Mouse (Mus musculus) liver, embryonic 11.5 days (tissue): ENCODE measurements around the gene Morn1. TPM values are rescaled to one million over a fixed set of nuclear protein-coding genes. Genes with fewer than 3 reads are reported as not detected.

Experiments
- ATAC-seq: fragments of 200-750 bp; cut with Nextera tagmentation; replicated peaks from 2 replicates; pipeline ENCODE4 v1.8.0; 2017; ENCODE audit warnings: moderate number of reproducible peaks, mild to moderate bottlenecking, moderate TSS enrichment, moderate library complexity; ENCODE audit not compliant: low FRiP score
- DNase-seq: peaks from one replicate; pipeline ENCODE4 v3.0.0-alpha.2; 2017; ENCODE audit warnings: low spot score
- H3K27ac ChIP-seq: fragments of 300-500 bp; sonication (generic); 2 replicates; pipeline ENCODE4 v1.5.1; 2014; ENCODE audit warnings: mild to moderate bottlenecking, low read depth, low read length, control low read depth
- H3K27me3 ChIP-seq: fragments of 300-500 bp; sonication (generic); replicated peaks from 2 replicates; pipeline ENCODE4 v1.6.1; 2014; ENCODE audit warnings: low read length, mixed read lengths; ENCODE audit not compliant: control insufficient read depth, insufficient read depth
- H3K36me3 ChIP-seq: fragments of 300-500 bp; sonication (generic); 2 replicates; pipeline ENCODE4 v1.6.1; 2014; ENCODE audit warnings: mild to moderate bottlenecking, low read length, moderate library complexity, mixed read lengths; ENCODE audit not compliant: control insufficient read depth, insufficient read depth
- H3K4me1 ChIP-seq: fragments of 300-500 bp; sonication (generic); replicated peaks from 2 replicates; pipeline ENCODE4 v1.6.1; 2014; ENCODE audit warnings: low read length, mixed read lengths; ENCODE audit not compliant: control insufficient read depth, insufficient read depth
- H3K4me2 ChIP-seq: fragments of 300-500 bp; sonication (generic); 2 replicates; pipeline ENCODE4 v1.6.1; 2014; ENCODE audit warnings: mild to moderate bottlenecking, control low read depth, moderate library complexity
- H3K4me3 ChIP-seq: fragments of 300-500 bp; sonication (generic); 2 replicates; pipeline ENCODE4 v1.5.1; 2014; ENCODE audit warnings: low read depth, low read length, control low read depth
- H3K9ac ChIP-seq: fragments of 300-500 bp; sonication (generic); 2 replicates; pipeline ENCODE4 v1.6.1; 2014; ENCODE audit warnings: low read depth, low read length, control low read depth
- H3K9me3 ChIP-seq: fragments of 300-500 bp; sonication (generic); 2 replicates; pipeline ENCODE4 v1.6.1; 2016; ENCODE audit warnings: low read length, inconsistent platforms, mixed read lengths; ENCODE audit not compliant: control insufficient read depth
- WGBS: fragments of 180-500 bp; shearing (Covaris S2); extraction: QIAGEN DNeasy Blood & Tissue Kit; methylation state at CpG from one replicate; pipeline ENCODE4 v1.1.7; 2014; 5-methylcytosine and 5-hydroxymethylcytosine counted together
- polyA plus RNA-seq: library from polyadenylated mRNA; unstranded; fragments of >200 nt; fragmentation: Nextera tagmentation; extraction: Ambion mirVana; gene quantifications from 2 replicates; pipeline ENCODE4 v1.2.1, GENCODE M21; 2014

Gene Morn1
- polyA plus RNA-seq, 1 experiment from 2014 or later: 3.5 TPM

DNA sequence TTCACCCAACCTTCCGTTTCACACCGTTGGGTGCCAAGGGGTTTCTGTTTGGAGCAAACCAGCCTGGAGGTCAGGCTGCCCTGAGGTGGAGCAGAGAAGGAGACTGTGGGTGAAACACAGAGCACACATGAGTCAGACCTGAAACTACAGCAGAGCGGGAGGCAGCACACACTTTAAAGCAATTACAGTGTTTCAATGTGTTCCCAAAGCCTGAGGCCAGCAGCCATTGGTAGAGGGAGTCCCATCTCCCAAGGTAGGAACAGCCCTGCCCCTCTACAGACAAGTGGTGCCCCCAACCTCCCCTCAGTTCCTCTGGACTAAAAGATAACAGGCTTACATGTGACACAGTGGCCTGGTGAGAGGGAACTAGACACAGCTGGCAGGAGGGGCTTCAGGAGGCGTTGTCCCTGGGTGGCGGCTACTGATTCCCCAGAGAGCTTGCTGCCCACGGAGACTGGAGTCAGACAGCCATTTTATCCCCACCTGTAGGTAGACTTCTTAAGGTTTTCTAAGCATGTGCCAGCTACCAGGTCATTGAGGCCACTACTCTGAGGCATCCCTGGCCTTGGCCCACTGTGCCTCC, 31.1 kb downstream of the Morn1 start:
- H3K9ac ChIP-seq: no peak overlapping the region
- H3K4me3 ChIP-seq: no peak overlapping the region
- H3K4me2 ChIP-seq: peak overlapping the region; percentile 36
- ATAC-seq: peak; percentile 90
- H3K27ac ChIP-seq: peak overlapping the region; percentile 58; the same call in 1 of the 2 replicates
- peaks cover 41% of the 10 kb centered on the region for H3K4me1 ChIP-seq
- H3K9me3 ChIP-seq: no peaks in the 10 kb centered on the region
- H3K36me3 ChIP-seq: no peaks in the 10 kb centered on the region
- DNase-seq: no peak
- H3K27me3 ChIP-seq: no peaks in the 10 kb centered on the region
- WGBS: 60% methylated on average over 6 of the region's 6 CpGs

DNA sequence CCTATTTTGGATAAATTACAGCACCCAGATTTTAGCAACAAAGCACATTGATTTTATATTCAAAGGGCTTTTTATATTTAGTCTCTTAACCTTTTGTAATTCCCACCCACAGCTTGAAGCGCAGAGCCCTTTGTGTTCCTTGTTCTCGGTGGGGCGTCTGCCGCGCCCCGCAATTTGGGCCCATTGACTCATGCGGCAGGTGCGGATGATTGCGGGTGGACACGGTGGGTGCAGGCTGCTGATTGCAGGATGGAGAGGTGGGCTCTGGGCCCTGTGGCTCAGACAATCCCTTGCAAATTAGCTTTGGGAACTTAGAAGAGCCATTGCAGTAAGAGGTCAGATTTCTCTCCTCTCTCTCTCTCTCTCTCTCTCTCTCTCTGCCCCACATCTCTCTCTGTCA, 31.9 kb downstream of the Morn1 start:
- 88% methylated on average over 10 of the region's 10 CpGs for whole genome bisulfite sequencing
- Histone ChIP-seq H3K27me3 (no peaks in the 10 kb centered on the region), H3K4me1 (peaks cover 44% of the 10 kb centered on the region), H3K36me3 (no peaks in the 10 kb centered on the region), H3K9me3 (no peaks in the 10 kb centered on the region), H3K4me3 (no peak overlapping the region), H3K4me2 (no peak overlapping the region), H3K27ac (no peak overlapping the region), H3K9ac (no peak overlapping the region)
- ATAC-seq (no peak), DNase-seq (no peak)

DNA sequence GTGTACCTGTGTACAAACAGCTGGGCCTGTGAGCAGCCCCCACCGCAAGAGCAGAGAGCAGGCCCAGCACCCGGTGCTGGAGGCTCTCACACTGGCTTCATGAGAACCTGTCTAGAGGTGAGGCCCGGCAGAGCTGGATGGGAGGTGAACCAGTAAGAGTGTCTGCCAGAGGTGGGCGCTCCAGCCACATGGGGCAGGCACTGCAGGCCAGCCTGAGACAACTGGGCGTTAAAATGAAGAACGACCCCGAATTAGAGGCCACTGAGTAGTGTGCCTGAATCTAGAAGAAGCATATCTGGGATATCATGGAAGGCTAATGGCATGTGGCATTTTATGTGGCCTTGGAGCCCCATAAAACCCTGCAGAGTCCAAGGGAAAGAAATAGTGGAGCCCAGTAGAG, 33.7 kb downstream of the Morn1 start:
- ATAC-seq (no peak), DNase-seq (no peak)
- Histone ChIP-seq H3K4me2 (no peak overlapping the region; the same call in 1 of the 2 replicates), H3K36me3 (no peaks in the 10 kb centered on the region), H3K4me3 (no peak overlapping the region), H3K4me1 (peaks cover 56% of the 10 kb centered on the region), H3K27me3 (no peaks in the 10 kb centered on the region), H3K9ac (no peak overlapping the region), H3K27ac (0 out of 2 replicates have a peak overlapping the region, but pooled peaks have one; percentile 25), H3K9me3 (no peaks in the 10 kb centered on the region)
- WGBS: 80% methylated on average over 7 of the region's 7 CpGs

DNA sequence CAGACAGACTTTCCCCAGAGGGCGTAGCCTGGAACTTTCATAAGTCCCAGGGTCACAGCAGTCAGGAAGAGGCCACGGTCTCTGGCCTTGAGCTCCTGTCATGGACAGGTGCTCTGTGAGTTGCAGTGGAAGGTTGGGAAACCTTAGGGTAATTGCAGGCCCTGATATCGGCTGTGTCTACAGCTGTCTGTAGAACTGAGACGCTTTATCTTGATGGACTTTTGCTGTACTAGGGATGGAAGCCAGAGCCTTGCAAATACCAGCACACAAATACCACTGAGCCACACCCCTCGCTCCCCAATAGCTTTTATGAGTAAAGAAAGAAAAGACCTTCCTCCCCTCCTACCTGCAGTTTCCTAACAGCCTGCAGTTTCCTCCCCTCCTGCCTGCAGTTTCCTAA, 34.2 kb downstream of the Morn1 start:
- Histone ChIP-seq H3K27ac (peak overlapping the region; percentile 33; the same call in 1 of the 2 replicates), H3K27me3 (no peaks in the 10 kb centered on the region), H3K4me1 (peaks cover 61% of the 10 kb centered on the region), H3K9ac (no peak overlapping the region), H3K4me3 (no peak overlapping the region), H3K4me2 (no peak overlapping the region; the same call in 1 of the 2 replicates), H3K36me3 (no peaks in the 10 kb centered on the region), H3K9me3 (no peaks in the 10 kb centered on the region)
- peak; percentile 32 for ATAC-seq
- WGBS: 46% methylated on average over 5 of the region's 5 CpGs
- DNase-seq: no peak

DNA sequence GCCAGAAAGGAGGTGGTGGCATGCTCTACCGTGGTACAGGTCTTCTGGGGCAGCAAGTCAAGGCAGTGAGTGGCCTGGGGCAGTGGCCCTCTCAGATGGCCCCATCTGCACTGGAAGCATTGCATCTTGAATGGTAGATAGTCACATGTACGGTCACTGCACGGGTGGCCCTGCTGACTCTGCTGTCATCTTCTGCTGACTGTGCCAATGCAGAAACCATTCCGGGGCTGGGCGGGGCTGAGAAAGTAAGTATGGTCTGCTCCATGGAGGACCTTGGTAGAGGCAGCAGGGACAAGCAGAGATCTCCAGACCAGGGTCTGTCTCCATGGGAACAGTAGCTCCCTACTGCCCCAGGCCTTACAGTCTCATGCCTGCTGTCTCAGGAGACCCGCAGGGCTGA, 34.8 kb downstream of the Morn1 start:
- 85% methylated on average over 6 of the region's 6 CpGs for WGBS
- H3K4me2 ChIP-seq: no peak overlapping the region
- no peak overlapping the region for H3K4me3 ChIP-seq
- DNase-seq (no peak), ATAC-seq (no peak)
- H3K27me3 ChIP-seq: no peaks in the 10 kb centered on the region
- peak overlapping the region; percentile 33; the same call in 1 of the 2 replicates for H3K27ac ChIP-seq
- H3K9ac ChIP-seq: no peak overlapping the region
- H3K36me3 ChIP-seq: no peaks in the 10 kb centered on the region
- H3K9me3 ChIP-seq: no peaks in the 10 kb centered on the region
- H3K4me1 ChIP-seq: peaks cover 63% of the 10 kb centered on the region

DNA sequence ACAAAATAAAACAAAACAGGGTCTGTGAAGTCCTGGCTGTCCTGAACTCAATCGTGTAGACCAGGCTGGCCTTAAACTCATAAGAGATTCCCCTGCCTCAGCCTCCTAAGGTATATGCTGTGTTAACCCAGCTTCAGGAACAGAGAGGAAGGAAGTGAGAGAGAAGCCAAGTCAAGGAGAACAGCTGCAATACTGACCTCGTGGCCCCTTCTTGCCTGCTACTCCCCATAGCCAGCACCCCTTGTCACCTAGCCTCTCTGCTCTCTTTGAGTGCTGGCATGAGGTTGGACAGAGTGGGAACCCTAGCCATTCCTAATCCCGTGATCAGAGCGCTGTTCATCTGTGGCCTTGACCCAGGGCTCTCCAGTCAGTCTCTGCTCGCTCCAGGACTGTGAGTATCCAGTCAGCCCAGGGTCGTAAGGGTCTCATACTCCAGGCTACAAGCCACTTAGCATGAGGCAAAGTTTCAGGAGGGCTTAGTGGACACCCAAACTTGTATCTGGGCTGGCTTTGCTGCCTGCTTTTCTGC, 35.6 kb downstream of the Morn1 start:
- peaks cover 57% of the 10 kb centered on the region for H3K4me1 ChIP-seq
- 66% methylated on average over 6 of the region's 6 CpGs for WGBS
- H3K27me3 ChIP-seq: no peaks in the 10 kb centered on the region
- H3K9ac ChIP-seq: no peak overlapping the region
- no peak overlapping the region for H3K4me2 ChIP-seq
- ATAC-seq (no peak), DNase-seq (no peak)
- H3K36me3 ChIP-seq: no peaks in the 10 kb centered on the region
- H3K4me3 ChIP-seq: no peak overlapping the region
- H3K27ac ChIP-seq: no peak overlapping the region
- no peaks in the 10 kb centered on the region for H3K9me3 ChIP-seq

DNA sequence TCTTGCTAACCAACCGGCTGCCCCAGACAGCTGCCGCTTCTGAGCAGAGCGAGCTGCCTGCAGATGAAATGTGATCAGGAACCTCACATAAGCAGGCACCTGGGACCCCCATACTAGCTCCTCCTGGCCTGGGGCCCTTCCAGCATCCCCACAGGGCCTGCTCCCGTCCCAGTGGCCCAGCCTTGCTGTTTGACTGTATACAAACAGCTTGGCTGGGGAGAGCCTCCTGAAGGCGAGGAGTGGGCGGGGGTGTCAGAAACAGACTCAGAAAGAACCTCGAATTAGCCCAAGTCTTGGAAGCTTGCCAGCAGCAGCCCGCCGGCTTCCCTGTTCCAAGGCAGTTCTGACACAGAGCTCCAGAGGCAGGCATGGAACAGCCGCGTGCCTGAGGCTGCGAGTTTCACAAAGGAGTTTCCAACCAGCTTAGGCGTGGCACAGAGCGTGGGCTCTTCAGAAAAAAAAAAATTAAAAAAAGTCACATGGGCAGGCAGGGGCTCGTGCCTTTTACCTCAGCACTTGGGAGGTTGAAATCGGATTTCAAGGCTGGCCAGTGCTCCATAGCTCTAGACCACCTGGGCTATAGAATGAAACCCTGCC, 36.2 kb downstream of the Morn1 start:
- 55% methylated on average over 16 of the region's 16 CpGs for WGBS
- Histone ChIP-seq H3K4me3 (no peak overlapping the region), H3K27ac (no peak overlapping the region), H3K27me3 (no peaks in the 10 kb centered on the region), H3K9me3 (no peaks in the 10 kb centered on the region), H3K9ac (no peak overlapping the region), H3K4me2 (no peak overlapping the region), H3K36me3 (no peaks in the 10 kb centered on the region), H3K4me1 (peaks cover 51% of the 10 kb centered on the region)
- DNase-seq (no peak), ATAC-seq (no peak)

DNA sequence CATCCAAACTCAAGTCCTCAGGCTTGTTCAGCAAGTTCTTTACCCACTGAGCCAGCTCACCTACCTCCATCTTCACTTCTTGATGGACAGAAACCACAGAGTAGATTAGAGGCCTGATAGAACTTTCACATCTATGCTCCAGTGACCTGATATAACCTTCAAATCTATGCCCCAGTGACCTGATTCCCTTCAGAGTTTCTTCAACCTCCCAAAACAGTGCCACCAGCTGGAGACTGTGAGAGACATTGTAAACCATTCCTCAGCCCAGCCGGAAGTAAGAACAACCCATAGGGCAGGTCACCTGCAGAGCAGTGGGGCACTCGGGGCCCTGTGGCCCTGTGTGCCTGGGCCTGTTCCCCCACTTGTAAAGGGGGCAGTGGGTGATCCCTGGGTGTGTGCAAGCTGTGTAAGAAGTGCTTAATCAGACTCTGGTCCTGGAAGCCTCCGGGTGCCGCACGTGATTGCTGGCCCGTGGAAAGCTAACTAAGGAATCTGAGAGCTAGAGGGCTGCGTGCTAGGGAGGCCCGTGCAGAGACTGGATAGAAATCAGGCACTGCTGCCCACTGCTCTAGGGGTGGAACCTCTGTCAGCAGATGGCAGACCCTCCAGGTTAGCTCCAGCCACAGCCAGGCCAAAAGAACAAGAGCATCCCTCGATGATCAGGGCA, 37.6 kb downstream of the Morn1 start:
- H3K36me3 ChIP-seq: no peaks in the 10 kb centered on the region
- no peak overlapping the region for H3K4me2 ChIP-seq
- no peak for DNase-seq
- H3K4me1 ChIP-seq: peaks cover 43% of the 10 kb centered on the region
- no peak overlapping the region for H3K4me3 ChIP-seq
- no peak for ATAC-seq
- no peaks in the 10 kb centered on the region for H3K27me3 ChIP-seq
- no peak overlapping the region for H3K27ac ChIP-seq
- 79% methylated on average over 9 of the region's 9 CpGs for WGBS
- no peak overlapping the region for H3K9ac ChIP-seq
- no peaks in the 10 kb centered on the region for H3K9me3 ChIP-seq
